Mouse (Mus musculus): ENCODE data around the gene Tub.

GRCm38 (mm10) chr7:108949301-108949700, 837 bp upstream of the Tub start:
- TF ChIP-seq CTCF (IDR thresholded peaks at IDR 0.05; ENCODE audit: extremely low read depth, insufficient read depth, insufficient read length, insufficient replicate concordance): no peak
- TF ChIP-seq POLR2A (IDR thresholded peaks at IDR 0.05; ENCODE audit: low read depth, low read length): no peak

All from spleen, adult 2 months (tissue).